Mouse (Mus musculus): ENCODE results near the gene Prss46. TPM values are rescaled to one million over a fixed set of nuclear protein-coding genes. Genes with fewer than 3 reads are reported as not detected.
"Not testable (repeated sequence)": the region's sequence is repeated elsewhere in the genome, so short reads cannot be mapped to it uniquely, and the experiment has no call there.

Prss46 gene
- polyA plus RNA-seq (2012; rRNA removed) = 0.08 TPM in 1 of 2 replicates, not detected in the other

DNA sequence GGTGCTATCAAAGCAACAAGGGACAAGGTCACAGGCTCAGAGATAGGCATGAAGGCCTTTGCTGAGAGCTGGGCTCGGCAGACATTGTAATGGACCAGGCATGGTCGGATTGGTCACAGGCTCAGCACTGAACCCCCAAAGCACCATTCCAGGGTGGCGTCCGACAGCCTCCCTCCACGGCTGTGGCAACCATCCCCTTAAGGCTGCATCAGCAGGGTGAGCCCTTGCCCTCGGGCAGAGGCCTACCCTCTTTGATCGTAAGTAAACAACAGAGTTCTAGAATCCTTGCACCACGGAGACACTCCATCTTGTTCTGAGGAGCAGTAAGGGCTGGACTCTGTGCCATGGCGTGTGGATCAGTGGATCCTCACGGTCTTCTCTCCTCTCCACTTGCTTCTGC lies at the start of gene Prss46:
Prss46 (plus strand) TSS at position 301 of the 400 bp plus-strand sequence.
- no peak for DNase-seq
- no peak for TF ChIP-seq CTCF (IDR thresholded peaks at IDR 0.05; ENCODE audit: borderline replicate concordance, control insufficient read depth, extremely low read depth, insufficient read depth, low read length, poor library complexity)
- TF ChIP-seq POLR2A (IDR thresholded peaks at IDR 0.05; ENCODE audit: control insufficient read depth, extremely low read depth, insufficient read depth, low read length, poor library complexity) = no peak
- WGBS = 97% methylated on average over 10 of the region's 10 CpGs
- no peaks in the 10 kb centered on the region for H3K4me1 ChIP-seq (replicated peaks; ENCODE audit: control insufficient read depth, insufficient read depth, low read length)
- H3K27me3 ChIP-seq (ENCODE audit: control insufficient read depth, insufficient read depth, low read length) = no peaks in the 10 kb centered on the region
- no peak within 1 kb of the TSS for H3K27ac ChIP-seq (ENCODE audit: control insufficient read depth, insufficient read depth, low read length)
- H3K36me3 ChIP-seq (ENCODE audit: control insufficient read depth, insufficient read depth, low read length) = no peaks in the 10 kb centered on the region
- H3K4me3 ChIP-seq (ENCODE audit: control insufficient read depth, insufficient read depth, low read length) = no peak within 1 kb of the TSS

DNA sequence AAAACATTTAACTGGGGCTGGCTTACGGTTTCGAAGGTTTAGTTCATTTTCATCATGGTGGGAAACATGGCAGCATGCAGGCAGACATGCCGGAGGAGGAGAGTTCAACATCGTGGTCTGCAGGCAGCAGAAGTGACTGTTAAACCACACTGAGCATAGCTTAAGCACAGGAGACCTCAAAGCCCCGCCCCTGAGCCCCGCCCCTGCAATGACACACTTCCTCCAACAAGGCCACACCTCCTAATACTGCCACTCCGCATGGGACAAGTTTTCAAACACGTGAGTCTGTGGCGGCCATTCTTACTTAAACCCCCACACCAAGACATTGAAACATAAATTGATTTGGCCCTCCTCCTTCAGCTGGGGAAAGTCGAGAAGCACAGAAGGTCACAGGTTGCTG lies 47.3 kb upstream of the Prss46 start:
- Histone ChIP-seq H3K27ac (ENCODE audit: control insufficient read depth, insufficient read depth, low read length) (no peak overlapping the region), H3K4me3 (ENCODE audit: control insufficient read depth, insufficient read depth, low read length) (no peak overlapping the region), H3K27me3 (ENCODE audit: control insufficient read depth, insufficient read depth, low read length) (no peaks in the 10 kb centered on the region), H3K4me1 (replicated peaks; ENCODE audit: control insufficient read depth, insufficient read depth, low read length) (no peaks in the 10 kb centered on the region), H3K36me3 (ENCODE audit: control insufficient read depth, insufficient read depth, low read length) (no peaks in the 10 kb centered on the region)
- no peak for DNase-seq
- TF ChIP-seq POLR2A (IDR thresholded peaks at IDR 0.05; ENCODE audit: control insufficient read depth, extremely low read depth, insufficient read depth, low read length, poor library complexity) (no peak), CTCF (IDR thresholded peaks at IDR 0.05; ENCODE audit: borderline replicate concordance, control insufficient read depth, extremely low read depth, insufficient read depth, low read length, poor library complexity) (no peak)
- 71% methylated on average over 10 of the region's 10 CpGs for WGBS

DNA sequence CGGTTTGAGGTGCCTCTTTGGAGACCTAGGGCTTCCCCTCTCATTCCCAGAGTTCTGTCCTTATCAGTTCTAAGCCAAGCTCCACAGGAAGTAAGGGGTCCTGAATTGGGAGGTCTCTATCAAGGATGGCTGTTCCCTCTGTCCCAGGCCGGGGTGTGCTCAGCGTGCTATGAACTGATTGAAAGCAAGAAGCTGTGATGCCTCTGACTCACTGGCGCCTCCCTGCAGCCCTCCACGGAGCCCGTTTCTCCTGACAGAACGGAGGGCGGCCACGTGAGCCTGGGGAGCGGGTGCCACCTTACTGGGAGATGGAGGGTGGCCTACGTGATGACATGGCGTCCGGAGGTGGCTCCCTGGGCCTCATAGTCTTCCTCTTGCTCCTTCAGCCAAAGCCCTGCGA lies 46.4 kb upstream of the Prss46 start, which contains the start of gene Prss42:
Prss42 (plus strand) TSS at position 301 of the 400 bp plus-strand sequence.
- no peak for TF ChIP-seq CTCF (IDR thresholded peaks at IDR 0.05; ENCODE audit: borderline replicate concordance, control insufficient read depth, extremely low read depth, insufficient read depth, low read length, poor library complexity)
- TF ChIP-seq POLR2A (IDR thresholded peaks at IDR 0.05; ENCODE audit: control insufficient read depth, extremely low read depth, insufficient read depth, low read length, poor library complexity) = no peak

DNA sequence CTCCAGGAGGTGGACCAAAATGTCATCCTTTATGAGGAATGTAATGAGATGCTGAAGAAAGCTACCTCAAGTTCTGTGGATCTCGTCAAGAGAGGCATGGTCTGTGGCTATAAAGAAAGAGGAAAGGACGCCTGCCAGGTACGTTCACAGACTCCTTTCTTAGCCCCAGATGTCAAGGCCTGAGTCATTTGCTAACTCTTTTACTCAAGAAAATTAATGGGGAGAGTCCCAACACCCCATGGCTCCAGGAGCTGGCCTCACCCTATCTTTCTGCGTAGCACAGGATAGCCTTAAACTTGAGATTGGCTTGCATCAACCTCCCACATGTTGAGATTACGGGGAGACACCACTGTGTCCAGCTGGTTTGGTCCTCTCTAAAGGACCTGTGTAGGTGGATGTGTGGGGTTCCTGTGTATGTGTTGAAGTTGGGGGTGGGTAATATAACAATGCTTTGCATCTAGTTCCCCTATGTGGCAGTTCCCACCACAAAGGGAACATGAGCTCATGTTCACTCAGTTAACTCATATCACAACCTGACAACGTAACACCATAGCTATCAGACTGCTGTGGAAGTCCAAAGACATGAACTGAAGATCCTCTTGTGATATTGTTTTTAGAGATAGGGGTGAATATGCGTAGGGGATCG lies 43.3 kb upstream of the Prss46 start:
- TF ChIP-seq POLR2A (IDR thresholded peaks at IDR 0.05; ENCODE audit: control insufficient read depth, extremely low read depth, insufficient read depth, low read length, poor library complexity) = no peak
- no peak for TF ChIP-seq CTCF (IDR thresholded peaks at IDR 0.05; ENCODE audit: borderline replicate concordance, control insufficient read depth, extremely low read depth, insufficient read depth, low read length, poor library complexity)
- DNase-seq = no peak
- Histone ChIP-seq H3K27ac (ENCODE audit: control insufficient read depth, insufficient read depth, low read length) (no peak overlapping the region), H3K36me3 (ENCODE audit: control insufficient read depth, insufficient read depth, low read length) (no peaks in the 10 kb centered on the region), H3K4me3 (ENCODE audit: control insufficient read depth, insufficient read depth, low read length) (no peak overlapping the region), H3K4me1 (replicated peaks; ENCODE audit: control insufficient read depth, insufficient read depth, low read length) (no peaks in the 10 kb centered on the region), H3K27me3 (ENCODE audit: control insufficient read depth, insufficient read depth, low read length) (no peaks in the 10 kb centered on the region)
- 94% methylated on average over 8 of the region's 8 CpGs for WGBS

More for the DNA sequence above, 46.4 kb upstream of the Prss46 start, which contains the start of gene Prss42:
- 97% methylated on average over 14 of the region's 14 CpGs for WGBS
- H3K4me3 ChIP-seq (ENCODE audit: control insufficient read depth, insufficient read depth, low read length) = no peak within 1 kb of the TSS
- H3K4me1 ChIP-seq (replicated peaks; ENCODE audit: control insufficient read depth, insufficient read depth, low read length) = no peaks in the 10 kb centered on the region
- no peaks in the 10 kb centered on the region for H3K27me3 ChIP-seq (ENCODE audit: control insufficient read depth, insufficient read depth, low read length)
- no peak for DNase-seq
- no peaks in the 10 kb centered on the region for H3K36me3 ChIP-seq (ENCODE audit: control insufficient read depth, insufficient read depth, low read length)
- no peak within 1 kb of the TSS for H3K27ac ChIP-seq (ENCODE audit: control insufficient read depth, insufficient read depth, low read length)

DNA sequence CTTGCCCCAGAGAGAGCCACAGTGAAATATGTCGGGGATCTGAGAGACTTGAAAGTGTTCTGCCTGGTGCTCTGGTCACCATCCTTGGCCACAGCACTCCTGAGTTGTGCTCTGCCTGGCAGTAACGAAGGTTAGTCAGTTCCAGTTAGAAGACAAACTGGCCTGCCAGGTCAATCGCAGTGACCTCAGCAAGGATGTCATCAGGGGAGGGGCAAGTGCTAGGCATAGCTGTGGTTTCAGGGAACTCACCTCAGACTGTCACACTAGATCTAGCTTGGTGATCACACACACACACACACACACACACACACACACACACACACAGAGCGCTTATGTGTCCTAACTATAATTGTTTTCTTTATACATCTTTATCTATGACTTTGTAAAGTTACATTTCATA lies 41.0 kb upstream of the Prss46 start:
- H3K4me3 ChIP-seq (ENCODE audit: control insufficient read depth, insufficient read depth, low read length) = no peak overlapping the region
- 47% methylated on average over 4 of the region's 4 CpGs for WGBS
- no peak for DNase-seq
- H3K36me3 ChIP-seq (ENCODE audit: control insufficient read depth, insufficient read depth, low read length) = no peaks in the 10 kb centered on the region
- H3K27me3 ChIP-seq (ENCODE audit: control insufficient read depth, insufficient read depth, low read length) = no peaks in the 10 kb centered on the region
- H3K4me1 ChIP-seq (replicated peaks; ENCODE audit: control insufficient read depth, insufficient read depth, low read length) = no peaks in the 10 kb centered on the region
- no peak overlapping the region for H3K27ac ChIP-seq (ENCODE audit: control insufficient read depth, insufficient read depth, low read length)
- no peak for TF ChIP-seq CTCF (IDR thresholded peaks at IDR 0.05; ENCODE audit: borderline replicate concordance, control insufficient read depth, extremely low read depth, insufficient read depth, low read length, poor library complexity)

DNA sequence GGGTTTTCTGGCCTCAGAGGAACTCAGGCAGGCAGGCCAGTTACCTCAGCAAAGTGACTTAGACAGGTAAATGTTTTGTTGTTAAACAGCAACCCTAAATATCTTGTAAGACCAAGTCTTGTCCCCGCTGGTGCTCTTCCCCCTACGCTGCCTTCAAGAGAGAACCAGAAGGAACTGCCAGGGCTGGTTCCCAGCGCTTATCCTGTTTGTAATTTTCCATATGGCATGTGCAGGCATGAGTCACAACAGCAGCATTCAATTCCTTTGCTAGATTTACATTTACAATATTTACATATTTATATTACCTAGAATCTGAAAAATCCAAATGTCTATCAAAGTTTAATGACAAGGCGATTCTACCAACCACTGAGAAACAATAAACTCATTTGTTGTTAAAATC lies 34.3 kb upstream of the Prss46 start:
- Histone ChIP-seq H3K4me1 (replicated peaks; ENCODE audit: control insufficient read depth, insufficient read depth, low read length) (no peaks in the 10 kb centered on the region; the same call in 1 of the 2 replicates), H3K27ac (ENCODE audit: control insufficient read depth, insufficient read depth, low read length) (no peak overlapping the region), H3K4me3 (ENCODE audit: control insufficient read depth, insufficient read depth, low read length) (no peak overlapping the region), H3K27me3 (ENCODE audit: control insufficient read depth, insufficient read depth, low read length) (no peaks in the 10 kb centered on the region), H3K36me3 (ENCODE audit: control insufficient read depth, insufficient read depth, low read length) (no peaks in the 10 kb centered on the region)
- 98% methylated on average over 4 of the region's 4 CpGs for WGBS
- no peak for DNase-seq
- TF ChIP-seq POLR2A (IDR thresholded peaks at IDR 0.05; ENCODE audit: control insufficient read depth, extremely low read depth, insufficient read depth, low read length, poor library complexity) (no peak), CTCF (IDR thresholded peaks at IDR 0.05; ENCODE audit: borderline replicate concordance, control insufficient read depth, extremely low read depth, insufficient read depth, low read length, poor library complexity) (no peak)

DNA sequence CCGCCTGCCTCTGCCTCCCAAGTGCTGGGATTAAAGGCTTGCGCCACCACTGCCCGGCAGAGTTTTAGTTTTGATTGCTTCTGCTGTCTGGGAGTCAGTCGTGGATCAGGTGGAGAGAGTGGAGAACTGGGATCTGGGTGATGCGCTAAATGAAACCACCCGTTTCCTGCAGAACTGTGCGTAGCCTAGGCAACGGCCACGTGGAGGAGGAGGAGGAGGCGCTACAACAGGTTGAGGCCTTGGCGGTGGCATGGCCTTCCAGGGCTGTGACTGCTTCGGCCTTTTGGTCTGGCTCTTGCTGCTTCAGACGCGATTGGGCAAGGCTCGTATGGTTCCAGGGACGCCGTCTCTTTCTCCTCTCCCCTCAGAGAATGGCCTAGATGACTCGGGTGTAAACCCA lies 30.5 kb upstream of the Prss46 start, which contains the start of gene Prss44:
Prss44 (plus strand) TSS at position 206 of the 400 bp plus-strand sequence.
- WGBS = 69% methylated on average over 18 of the region's 18 CpGs
- TF ChIP-seq CTCF (IDR thresholded peaks at IDR 0.05; ENCODE audit: borderline replicate concordance, control insufficient read depth, extremely low read depth, insufficient read depth, low read length, poor library complexity) (no peak), POLR2A (IDR thresholded peaks at IDR 0.05; ENCODE audit: control insufficient read depth, extremely low read depth, insufficient read depth, low read length, poor library complexity) (no peak)
- DNase-seq = no peak
- Histone ChIP-seq H3K4me1 (replicated peaks; ENCODE audit: control insufficient read depth, insufficient read depth, low read length) (no peaks in the 10 kb centered on the region; the same call in 1 of the 2 replicates), H3K27ac (ENCODE audit: control insufficient read depth, insufficient read depth, low read length) (no peak within 1 kb of the TSS), H3K4me3 (ENCODE audit: control insufficient read depth, insufficient read depth, low read length) (no peak within 1 kb of the TSS), H3K36me3 (ENCODE audit: control insufficient read depth, insufficient read depth, low read length) (no peaks in the 10 kb centered on the region), H3K27me3 (ENCODE audit: control insufficient read depth, insufficient read depth, low read length) (no peaks in the 10 kb centered on the region)

DNA sequence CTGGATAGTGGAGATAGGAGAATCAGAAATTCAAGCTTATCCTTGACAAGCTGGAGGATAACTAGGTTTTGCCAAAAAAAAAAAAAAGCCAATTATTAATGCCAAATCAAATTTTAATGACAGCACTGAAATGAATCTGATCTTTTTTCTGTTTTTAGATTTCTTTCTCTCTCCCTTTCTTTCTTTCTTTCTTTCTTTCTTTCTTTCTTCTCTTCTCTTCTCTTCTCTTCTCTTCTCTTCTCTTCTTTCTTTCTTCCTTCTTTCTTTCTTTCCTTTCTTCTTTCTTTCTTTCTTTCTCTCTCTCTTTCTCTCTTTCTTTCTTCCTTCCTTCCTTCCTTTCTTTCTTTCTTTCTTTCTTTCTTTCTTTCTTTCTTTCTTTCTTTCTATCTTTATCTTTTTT lies 23.8 kb upstream of the Prss46 start:
- not testable (repeated sequence) for DNase-seq; H3K4me1 ChIP-seq (replicated peaks; ENCODE audit: control insufficient read depth, insufficient read depth, low read length); H3K36me3 ChIP-seq (ENCODE audit: control insufficient read depth, insufficient read depth, low read length); H3K27ac ChIP-seq (ENCODE audit: control insufficient read depth, insufficient read depth, low read length); H3K27me3 ChIP-seq (ENCODE audit: control insufficient read depth, insufficient read depth, low read length); H3K4me3 ChIP-seq (ENCODE audit: control insufficient read depth, insufficient read depth, low read length)

Measured in thymus, adult 2 months (tissue).